Mouse (Mus musculus) frontal cortex, postnatal 10 days (tissue): ENCODE results near the gene Clybl.

Experiments
- DNase-seq, 2 experiments: peaks; one replicate each; pipeline ENCODE4 v3.0.0; 2022; ENCODE audit warnings: low spot score in 2 of 2, mixed read lengths in 1 of 2

The Clybl gene

GRCm38 (mm10) chr14:122386281-122387130 lies 205.0 kb downstream of the Clybl start:
- DNase-seq: no peak

DNA sequence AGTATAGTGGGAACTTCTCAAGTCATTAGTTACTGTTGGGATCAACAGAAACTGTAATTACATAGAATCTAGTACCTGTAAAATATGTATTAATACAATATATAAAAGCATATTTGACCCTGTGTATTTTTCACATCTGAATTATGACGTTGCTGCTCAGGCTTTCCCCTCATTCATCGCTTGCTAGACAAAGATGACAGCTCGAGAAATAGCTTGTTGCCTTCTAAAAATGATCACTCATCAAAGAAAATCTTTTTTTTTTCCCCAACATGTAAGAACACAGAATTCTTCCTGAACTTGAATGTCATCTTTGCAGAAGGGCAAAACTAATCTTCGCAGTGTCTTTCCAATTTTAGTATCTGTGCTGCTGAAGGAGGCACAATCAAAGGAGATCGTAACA lies 206.3 kb downstream of the Clybl start:
- no peak for DNase-seq

- DNase-seq: no peak
Measured at GRCm38 (mm10) chr14:122388431-122389031, 207.0 kb downstream of the Clybl start.

DNA sequence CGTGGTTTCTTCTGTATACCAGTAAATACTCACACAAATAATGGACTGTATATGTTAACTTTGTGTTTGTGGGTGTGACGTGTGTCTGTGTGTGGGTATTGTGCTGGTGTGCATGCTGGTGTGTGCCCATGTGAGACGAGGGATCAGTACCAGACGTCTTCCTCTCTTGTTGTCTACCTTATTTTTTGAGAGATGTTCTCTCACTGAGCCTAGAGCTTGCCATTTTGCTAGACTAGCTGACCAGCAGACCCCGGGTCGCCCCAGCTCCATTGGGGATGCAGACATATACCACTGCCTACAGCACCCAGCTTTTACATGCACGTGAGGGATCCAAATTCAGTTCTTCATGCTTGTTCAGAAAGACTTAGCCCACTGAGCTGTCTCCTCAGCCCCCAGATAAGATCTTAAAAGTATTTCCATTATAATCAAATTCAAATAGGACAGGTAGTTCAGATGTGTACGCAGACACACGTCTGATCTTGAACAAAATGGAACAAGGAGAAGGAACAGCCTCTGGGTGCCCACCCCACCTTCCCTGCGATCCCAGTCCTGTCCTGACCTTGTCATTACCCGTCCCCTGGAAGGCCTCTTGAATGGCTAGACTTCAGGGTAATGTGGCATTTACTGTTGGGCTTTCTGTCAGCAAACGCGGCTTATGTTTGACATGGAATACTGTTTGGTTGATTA lies 208.3 kb downstream of the Clybl start:
- DNase-seq: no peak

GRCm38 (mm10) chr14:122390935-122391334 lies 209.4 kb downstream of the Clybl start:
- DNase-seq: no peak

DNA sequence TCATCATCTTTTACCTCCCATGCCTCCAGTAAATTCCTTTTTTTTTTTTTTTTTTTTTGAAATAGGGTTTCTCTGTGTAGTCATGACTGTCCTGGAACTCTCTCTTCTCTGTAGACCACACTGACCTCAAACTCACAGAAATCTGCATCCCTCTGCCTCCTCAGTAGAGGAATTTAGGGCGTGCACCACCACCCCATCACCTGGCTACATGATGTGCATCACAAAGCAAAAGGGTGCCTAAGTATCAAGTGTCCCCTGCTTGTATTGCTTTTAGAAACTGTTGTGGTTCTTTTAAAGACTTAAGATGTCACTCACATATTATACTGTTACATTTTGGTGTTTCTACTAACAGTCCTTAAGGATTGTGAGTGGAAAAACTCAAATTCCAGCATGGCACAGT lies 211.6 kb downstream of the Clybl start:
- no peak for DNase-seq

GRCm38 (mm10) chr14:122398676-122399075 lies 217.2 kb downstream of the Clybl start:
- DNase-seq: no peak

DNA sequence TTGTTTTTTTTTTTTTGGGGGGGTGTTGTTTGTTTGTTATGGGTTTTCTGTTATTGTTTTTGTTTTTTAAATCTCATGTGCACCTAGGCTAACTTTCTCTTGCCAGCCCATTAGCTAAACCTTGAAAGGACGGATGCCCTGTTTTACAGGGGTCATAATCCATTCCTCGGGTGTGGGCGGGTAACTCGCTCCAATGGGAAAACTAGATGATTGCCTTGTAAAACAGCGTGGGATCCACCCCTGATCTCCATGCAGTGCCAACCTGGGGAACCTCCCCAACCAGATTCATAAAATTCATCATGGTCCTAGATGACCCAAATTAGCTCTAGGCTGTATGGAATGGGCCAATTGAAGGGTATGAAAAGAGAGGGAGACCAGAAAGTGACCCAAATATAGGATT lies 218.4 kb downstream of the Clybl start:
- no peak for DNase-seq

- no peak for DNase-seq
Measured at GRCm38 (mm10) chr14:122401886-122402285, 220.4 kb downstream of the Clybl start.

DNA sequence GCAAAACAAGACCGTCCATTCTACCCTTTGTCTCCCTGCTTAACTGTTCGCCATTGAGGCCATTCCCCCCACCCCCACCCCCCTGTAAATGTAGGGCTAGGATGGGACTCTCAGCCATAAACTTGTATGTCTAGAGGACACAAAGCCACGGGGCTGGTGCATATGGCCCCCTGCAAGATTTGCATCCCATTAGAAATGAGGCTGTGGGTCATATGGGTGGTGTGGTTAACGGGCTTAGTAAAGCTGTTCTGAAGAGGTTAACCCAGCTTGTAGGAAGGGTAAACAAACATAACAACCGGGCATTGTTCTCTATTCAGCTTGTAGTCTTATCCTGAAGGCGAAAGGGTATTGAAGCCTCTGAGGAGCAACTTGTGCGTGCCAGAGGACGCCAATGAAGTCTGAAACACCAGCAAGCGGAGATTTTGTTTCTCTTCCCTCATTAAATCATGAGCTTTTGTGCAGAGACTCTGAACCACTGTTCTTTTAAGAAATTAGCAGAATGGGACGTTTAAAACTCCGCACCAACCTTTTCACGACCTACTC lies 221.3 kb downstream of the Clybl start:
- no peak for DNase-seq

DNA sequence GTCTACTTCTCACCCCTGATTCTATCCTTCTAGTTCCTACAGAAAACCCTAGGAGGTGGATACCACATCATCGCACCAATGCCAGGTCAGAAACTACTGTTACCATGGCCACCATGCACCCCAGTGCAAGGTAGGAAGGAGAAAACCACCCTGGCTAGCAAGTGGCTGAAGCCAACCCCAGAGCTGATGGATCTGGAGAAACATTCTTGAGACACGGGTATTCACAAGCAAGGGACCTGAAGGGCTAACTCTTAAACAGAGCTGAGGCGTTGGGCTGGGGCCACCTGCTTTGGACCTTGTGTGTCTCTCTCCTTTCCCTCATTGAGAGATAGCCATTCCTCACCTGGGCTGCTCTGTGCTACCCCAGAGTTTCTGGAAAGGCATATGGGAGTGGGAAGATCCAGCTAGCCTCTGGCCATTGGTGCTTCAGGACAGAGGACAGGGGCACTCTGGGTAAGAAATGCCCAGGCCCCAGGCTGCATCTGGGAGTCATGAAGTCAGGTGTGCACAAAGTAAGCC lies 222.0 kb downstream of the Clybl start:
- DNase-seq: no peak

DNA sequence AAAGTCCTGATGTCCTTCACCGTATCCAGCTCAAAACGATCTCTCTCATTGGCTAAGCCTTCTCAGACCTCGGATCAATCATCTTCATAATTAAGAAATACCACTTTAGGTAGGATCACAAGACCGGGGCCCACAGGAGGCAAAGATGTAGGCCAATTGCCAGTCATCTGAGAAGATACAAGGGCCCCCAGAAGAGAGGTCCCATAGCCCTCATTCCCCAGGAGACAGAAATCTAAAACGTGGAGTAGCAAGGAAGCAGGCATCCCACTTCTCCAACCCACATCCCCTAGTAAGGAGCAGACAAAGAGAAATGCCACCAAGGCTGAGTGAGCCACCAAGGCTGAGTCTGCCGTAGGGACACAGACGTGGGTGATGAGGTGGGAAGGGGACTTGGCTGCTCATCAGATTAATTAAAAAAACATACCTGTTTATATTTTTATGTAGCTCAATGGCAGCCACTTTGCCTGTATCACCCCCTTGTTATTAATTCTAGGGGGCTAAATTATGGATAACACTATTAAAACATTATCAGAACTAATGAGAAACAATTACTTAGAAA lies 223.2 kb downstream of the Clybl start:
- no peak for DNase-seq

DNA sequence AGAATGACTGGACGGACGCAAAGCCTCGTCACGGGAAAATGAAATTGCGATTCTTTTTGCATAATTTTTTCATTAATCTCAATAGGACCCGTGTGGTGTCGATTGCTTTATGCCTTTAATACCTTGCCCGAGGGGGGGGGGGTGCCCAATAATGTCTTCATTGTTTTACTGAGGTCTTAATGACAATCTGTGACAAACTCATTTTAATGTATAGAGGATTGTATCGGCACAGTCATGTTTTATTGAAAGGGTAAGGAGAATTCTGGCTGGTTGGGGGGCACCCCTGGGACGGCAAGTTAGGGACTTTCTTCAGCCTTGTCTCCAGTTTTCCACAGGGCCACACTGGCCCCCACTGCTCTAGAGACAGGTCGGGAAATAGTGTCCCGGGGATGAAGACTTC lies 223.7 kb downstream of the Clybl start:
- DNase-seq: no peak

- DNase-seq: no peak
Measured at GRCm38 (mm10) chr14:122405897-122406540, 224.5 kb downstream of the Clybl start.

DNA sequence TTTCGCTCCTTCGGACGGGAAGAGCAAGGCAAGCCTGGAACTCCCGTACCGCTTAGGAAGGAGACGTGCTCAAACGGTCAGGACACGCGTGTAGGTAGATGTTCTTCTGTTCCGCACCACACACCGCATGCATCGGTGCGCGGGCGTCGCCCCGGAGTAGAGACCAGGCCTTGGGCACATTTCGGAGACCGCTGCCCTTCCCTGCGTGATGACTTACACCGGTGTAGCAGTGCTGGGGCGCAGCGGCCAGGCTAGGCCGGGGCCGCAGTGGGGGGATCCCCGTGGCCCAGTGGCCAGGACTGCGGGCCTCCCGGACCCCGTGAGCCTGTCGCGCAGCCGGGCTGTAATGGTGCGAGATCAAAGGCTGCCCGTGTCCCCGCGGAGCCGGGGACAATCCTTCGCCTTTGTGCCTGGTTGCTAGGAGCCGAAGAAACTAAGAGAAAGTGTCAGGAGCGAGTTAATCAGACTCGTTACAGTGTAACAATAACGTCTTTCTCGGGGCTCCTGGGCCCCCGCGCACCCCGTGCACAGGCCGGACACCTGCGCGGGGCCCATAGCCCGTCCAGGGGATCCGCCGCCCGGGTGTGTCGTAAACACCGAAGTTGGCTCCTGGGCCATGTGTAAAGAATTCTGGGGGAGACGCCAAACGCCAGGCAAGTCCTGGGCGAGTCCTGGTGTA lies 225.2 kb downstream of the Clybl start:
- peak in 1 of 2 experiments; percentile 23 for DNase-seq

DNA sequence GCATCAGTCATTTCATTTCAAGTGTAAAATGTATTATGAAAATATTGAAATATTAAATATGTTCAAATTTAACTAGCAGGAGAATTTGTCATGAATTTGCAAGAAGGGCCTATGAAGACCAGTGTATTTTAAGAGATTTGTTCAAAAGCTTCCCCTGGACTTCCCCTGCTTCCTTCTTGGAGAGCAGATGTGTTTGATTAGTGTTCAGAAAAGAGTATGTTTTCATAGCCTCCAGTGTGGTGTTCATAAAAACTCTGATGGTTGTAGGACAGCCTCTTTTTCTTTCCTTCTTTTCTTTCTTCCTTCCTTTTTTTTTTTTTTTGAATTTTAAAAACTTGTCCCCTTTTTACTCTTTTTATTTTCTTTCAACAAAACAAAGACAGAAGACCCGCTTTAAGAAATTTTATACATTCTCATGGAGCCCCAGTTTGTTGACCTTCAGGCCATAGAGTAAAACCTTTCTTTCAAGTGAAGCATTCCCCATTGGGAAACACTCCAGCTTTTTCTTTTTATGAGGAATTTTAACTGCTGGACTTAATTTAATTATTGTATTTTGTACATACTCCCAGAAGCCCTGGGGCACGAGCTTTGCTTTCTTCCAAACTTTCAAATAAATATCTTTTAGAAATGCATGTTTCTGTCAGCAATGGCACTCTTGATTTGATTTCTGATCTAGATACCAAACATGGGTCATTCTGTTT lies 231.5 kb downstream of the Clybl start:
- no peak for DNase-seq

GRCm38 (mm10) chr14:122413542-122413928 lies 232.0 kb downstream of the Clybl start:
- DNase-seq: no peak

DNA sequence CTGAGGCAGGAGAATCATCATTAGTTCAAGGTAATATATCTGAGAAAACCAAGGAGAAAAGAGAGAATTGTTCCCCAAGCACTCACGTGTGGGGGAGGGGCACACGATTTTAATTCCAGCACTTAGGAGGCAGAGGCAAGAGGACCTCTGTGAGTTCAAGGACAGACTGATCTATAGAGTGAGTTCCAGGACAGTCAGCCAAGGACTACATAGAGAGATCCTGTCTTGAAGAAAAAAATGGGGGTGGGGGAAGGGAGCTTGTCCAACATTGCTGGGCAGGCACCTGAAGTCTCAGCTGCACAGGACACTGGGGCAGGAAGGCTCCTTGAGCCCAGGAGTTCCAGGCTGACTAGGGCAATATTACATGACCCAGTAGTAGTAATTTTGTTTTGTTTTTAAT lies 233.3 kb downstream of the Clybl start:
- no peak for DNase-seq

DNA sequence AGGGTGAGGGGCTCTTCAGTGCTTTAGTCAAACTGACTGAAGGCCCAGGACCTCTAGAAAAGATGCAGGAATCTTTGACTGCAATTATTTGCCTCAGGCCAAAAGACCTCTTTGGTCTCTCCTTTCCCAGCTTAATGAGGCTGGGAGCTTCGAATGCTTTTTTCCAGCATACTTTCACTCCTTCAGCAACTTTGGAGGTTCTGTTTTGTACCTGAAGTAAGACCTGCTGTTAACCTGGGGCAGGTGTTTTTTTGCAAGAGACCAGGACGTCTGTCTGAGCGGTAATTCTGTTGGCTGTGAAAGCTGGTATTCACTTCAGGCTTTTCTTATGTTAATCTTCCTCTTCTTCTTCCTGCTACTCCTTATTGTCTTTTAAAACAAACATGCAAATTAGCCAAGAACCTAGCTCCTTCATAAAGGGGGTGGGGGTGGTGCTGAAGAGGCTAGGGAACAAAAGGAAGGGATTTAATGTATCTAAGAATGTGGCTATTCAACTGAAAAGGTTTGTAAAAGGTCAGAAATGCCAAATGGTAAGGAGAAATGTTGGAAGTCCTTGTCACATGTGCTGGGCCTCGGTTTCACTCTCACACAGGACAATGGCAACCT lies 234.8 kb downstream of the Clybl start:
- no peak for DNase-seq

- no peak for DNase-seq
Measured at GRCm38 (mm10) chr14:122424441-122424840, 242.9 kb downstream of the Clybl start.
